ENCODE assay signal across 1 mouse cellular context in the genomic region with DNA sequence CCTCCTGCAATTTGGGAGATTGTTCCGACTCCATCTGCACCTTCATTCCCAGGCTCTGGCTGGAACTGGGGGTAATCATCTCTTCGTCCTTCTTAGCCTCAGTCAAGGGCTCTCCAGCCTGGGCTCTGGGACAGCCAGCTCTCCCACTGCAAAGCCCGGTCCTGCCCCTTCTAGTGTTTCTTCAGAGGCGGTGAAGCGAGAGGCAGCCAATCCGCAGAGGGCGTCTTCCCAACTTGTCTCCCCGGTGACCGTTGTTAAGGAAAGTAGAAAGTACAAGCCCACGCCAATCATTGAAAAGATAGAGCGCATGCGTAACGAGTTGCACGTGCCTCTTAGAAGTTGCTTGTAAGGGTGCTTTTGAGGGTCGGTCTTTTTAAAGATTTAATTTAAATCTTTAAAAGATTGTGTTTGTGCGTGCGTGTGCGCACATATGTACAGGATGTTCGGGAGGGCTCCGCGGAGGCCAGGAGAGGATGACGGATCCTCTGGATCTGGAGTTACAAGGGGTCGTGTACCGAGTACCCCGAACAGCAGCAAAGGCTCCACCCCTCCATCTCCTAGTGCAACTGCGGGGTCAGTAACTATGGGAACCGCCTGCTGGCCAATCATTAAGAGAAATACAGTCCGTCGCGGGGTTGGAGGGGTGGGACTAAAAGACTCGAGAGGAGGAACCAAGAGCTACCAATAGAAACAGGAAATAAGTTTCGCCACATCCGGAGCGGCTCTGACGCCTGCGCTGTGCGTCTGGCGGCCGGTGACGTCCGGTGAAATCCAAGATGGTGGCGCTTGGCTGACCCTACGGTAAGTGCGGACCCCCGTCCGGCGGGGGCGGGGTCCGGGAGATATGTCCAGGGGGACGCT.
TF ChIP-seq lines count a peak whose summit lies in the region.

Gene Ccdc189 (minus strand): TSS at position 585 of the 861 bp plus-strand sequence.
Gene Rnf40 (plus strand): TSS at position 757 of the 861 bp plus-strand sequence.

TF ChIP-seq in MEL, 35 proteins besides CTCF, POLR2A, EP300 and RAD21 (continued from another document):
- TF ChIP-seq NELFE (IDR thresholded peaks at IDR 0.05; ENCODE audit: low read depth, low read length), result peak; percentile 60
- TF ChIP-seq MAZ (IDR thresholded peaks at IDR 0.05; ENCODE audit: low read depth, low read length), result peak; percentile 48; the same call in 1 of the 2 replicates
- no peak for TF ChIP-seq GATA1 (IDR thresholded peaks at IDR 0.05; ENCODE audit: low read depth, low read length)
- TF ChIP-seq MAX (IDR thresholded peaks at IDR 0.05; ENCODE audit: low read length), result peak; percentile 99
- 0 out of 2 replicates have a peak, but pooled peaks have one; percentile 49 for TF ChIP-seq ZMIZ1 (IDR thresholded peaks at IDR 0.05; ENCODE audit: low read depth, low read length)
- peak; percentile 87 for TF ChIP-seq HCFC1 (IDR thresholded peaks at IDR 0.05; ENCODE audit: low read depth, low read length)
- TF ChIP-seq MEF2A (IDR thresholded peaks at IDR 0.05; ENCODE audit: extremely low read depth, insufficient replicate concordance, low read depth, low read length, poor library complexity, severe bottlenecking), result no peak
- TF ChIP-seq USF1 (IDR thresholded peaks at IDR 0.05; ENCODE audit: low read depth, low read length), result peak; percentile 75
TF ChIP-seq in MEL: peak in this region for 16.
